Mouse (Mus musculus) liver, embryonic 14 days (tissue): ENCODE data around the gene Dlg5. TPM values are rescaled to one million over a fixed set of nuclear protein-coding genes. Genes with fewer than 3 reads are reported as not detected.

Source experiments
- polyA plus RNA-seq: library from polyadenylated mRNA; depleted of rRNA; stranded (reverse); fragments of >200 nt; gene quantifications from 2 replicates; pipeline ENCODE4 v1.2.3, GENCODE M21; 2012; rRNA removed

Gene Dlg5
- 1.5 and 2.0 TPM in 2 replicates for polyA plus RNA-seq

GRCm38 (mm10) chr14:24245177-24246081 lies at the start of gene Dlg5:
Gene Dlg5 (minus strand): TSS chr14:24245920.

DNA sequence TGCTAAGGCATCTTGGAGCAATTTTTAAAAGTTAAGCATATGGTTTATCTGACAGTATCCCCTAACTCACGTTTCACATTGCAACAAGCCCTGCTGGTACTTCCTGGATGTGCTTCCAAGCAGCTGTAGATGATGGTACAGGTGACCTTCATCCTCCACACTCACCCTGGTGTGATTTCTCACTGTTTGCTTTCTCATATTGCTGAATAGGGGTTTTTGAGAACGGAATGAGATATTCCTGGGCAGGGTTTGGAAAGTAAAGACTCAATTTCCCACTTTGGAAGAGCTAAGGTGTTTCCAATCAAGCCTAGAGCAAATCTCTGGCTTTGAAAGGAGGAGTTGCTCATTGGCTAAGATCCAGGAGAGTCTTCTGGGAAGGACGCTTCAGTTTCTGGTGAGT lies 47.2 kb upstream of the Dlg5 start, which contains the start of gene E330034G19Rik:
Gene E330034G19Rik (plus strand): TSS at position 301 of the 400 bp plus-strand sequence.

Other genes starting within 250 kb of the Dlg5 start
- under 0.01 and 0.05 TPM in 2 replicates for gene Kcnma1, start 231.4 kb downstream of the Dlg5 start, polyA plus RNA-seq
- gene E330034G19Rik, start 47.3 kb upstream of the Dlg5 start, polyA plus RNA-seq: not detected in 2 replicates
- 4.3 and 4.9 TPM in 2 replicates for gene Polr3a, start 241.1 kb upstream of the Dlg5 start, polyA plus RNA-seq
- 1,892 and 2,003 TPM in 2 replicates for gene Rps24, start 241.2 kb upstream of the Dlg5 start, polyA plus RNA-seq